Mouse (Mus musculus) CH12.LX (cell line): Measurements from ENCODE around the gene Gstk1.

Experiments used
- BHLHE40 ChIP-seq: IDR thresholded peaks from 2 replicates; pipeline ENCODE4 v1.6.1; 2011; ENCODE audit warnings: mild to moderate bottlenecking, low read depth, low read length, improper control_type of control experiment
- CTCF ChIP-seq, 2 experiments: IDR thresholded peaks in 1 of 2; conservative IDR thresholded peaks in 1 of 2; 2 replicates each; pipeline ENCODE4 v1.5.1; 2011 to 2012; ENCODE audit warnings: low read depth in 2 of 2, low read length in 2 of 2, improper control_type of control experiment in 1 of 2, inconsistent platforms in 1 of 2, mild to moderate bottlenecking in 1 of 2, moderate library complexity in 1 of 2
- HCFC1 ChIP-seq: IDR thresholded peaks from 2 replicates; pipeline ENCODE4 v1.6.1; 2012; ENCODE audit warnings: low read depth, mild to moderate bottlenecking, inconsistent platforms, low read length, improper control_type of control experiment
- POLR2A ChIP-seq: IDR thresholded peaks from 2 replicates; pipeline ENCODE4 v1.6.1; 2011; ENCODE audit warnings: low read depth, mild to moderate bottlenecking, improper control_type of control experiment, low read length
- TCF12 ChIP-seq: IDR thresholded peaks from 2 replicates; pipeline ENCODE4 v1.6.1; 2014; ENCODE audit warnings: low read depth, mild to moderate bottlenecking, inconsistent platforms, low read length, improper control_type of control experiment

DNA sequence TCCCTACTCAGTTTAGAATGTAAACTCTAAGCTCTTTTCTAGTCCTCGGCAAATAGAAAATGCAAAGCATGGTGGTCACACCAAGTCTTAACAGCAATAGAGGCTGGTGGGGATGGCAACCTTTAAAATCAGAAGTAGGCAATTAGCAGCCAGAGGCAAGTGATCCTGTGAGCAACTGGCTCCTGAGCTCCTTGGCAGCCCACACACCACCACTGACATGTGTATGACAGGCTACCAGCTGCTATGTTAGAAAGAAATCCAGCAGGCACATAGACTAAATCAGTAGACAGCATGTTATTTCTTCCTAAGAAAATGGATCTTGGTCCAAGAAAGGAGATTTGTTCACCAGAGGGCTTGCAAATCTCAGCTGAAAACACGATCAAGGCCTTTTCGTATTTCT lies 14.5 kb upstream of the Gstk1 start:
- TF ChIP-seq HCFC1: no peak
- TF ChIP-seq CTCF (conservative IDR thresholded peaks at IDR 0.05 in 1 of 2, IDR thresholded peaks at IDR 0.05 in 1 of 2; ENCODE audit: low read depth in 2 of 2, low read length in 2 of 2): no peak
- TF ChIP-seq BHLHE40: no peak
- no peak for TF ChIP-seq POLR2A
- no peak for TF ChIP-seq TCF12
